14 mouse cellular contexts compared by ENCODE assay signal in the genomic region with DNA sequence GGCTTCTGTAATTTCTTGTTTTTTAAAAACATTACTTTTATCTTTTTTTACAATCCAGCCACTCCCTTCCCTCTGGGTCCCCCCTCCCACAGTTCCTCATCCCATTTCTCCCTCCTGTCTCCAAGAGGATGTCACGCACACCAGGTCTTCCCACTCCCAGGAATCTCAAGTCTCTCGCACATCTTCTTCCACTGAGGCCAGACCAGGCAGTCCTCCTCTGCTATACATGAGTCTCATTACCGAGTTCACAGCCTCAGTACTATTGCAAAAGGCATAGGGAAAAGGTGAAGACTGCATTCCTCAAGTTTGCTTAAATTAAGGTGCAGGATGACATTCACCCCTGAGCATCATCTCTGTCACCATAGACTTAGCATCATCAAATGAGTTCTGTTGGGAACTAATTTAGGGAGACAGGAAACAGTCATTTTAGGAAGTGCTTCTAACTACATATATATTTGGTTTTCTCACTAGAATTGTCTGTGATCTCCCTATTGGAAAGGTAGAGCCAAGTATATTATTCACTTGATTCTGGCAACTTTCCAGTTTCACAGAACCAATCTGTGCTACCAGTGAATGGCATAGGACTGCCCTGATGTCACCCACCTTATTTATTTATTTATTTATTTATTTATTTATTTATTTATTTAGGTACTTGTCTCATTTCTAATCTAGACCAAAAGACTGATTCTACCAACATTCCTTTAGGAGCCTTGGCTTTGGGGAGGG. TPM values are rescaled to one million over a fixed set of nuclear protein-coding genes. Genes with fewer than 3 reads are reported as not detected.
DNase-seq lines count a peak whose midpoint lies in the region; ATAC-seq and TF ChIP-seq lines count a peak whose summit lies in the region.
"Had no signal": no experiment of that assay in that cellular context is flagged by ENCODE, and none has a peak within 500 bp of the region (broad histone marks: within the 10 kb centered on the region; RNA-seq: fewer than 3 reads in every experiment).

No protein-coding gene starts in this region.

- peak overlapping the region; percentile 70 for H3K4me2 ChIP-seq in hindbrain, embryonic 14.5 days (replicated peaks)
- H3K4me2 ChIP-seq in hindbrain, embryonic 12.5 days (replicated peaks): no peak overlapping the region
- peak overlapping the region; percentile 98; the same call in 1 of the 2 replicates for H3K4me2 ChIP-seq in forebrain, postnatal 0 days (ENCODE audit: low read depth)

- no peak for TF ChIP-seq CTCF in E14TG2a.4 (conservative IDR thresholded peaks at IDR 0.05; ENCODE audit: low read length)
- TF ChIP-seq CTCF in forebrain, postnatal 0 days (IDR thresholded peaks at IDR 0.05; ENCODE audit: low read depth): no peak

- ATAC-seq in hindbrain, embryonic 14.5 days (ENCODE audit: low FRiP score): no peak
- ATAC-seq in hindbrain, embryonic 12.5 days (ENCODE audit: low FRiP score): no peak
- no peak for ATAC-seq in forebrain, postnatal 0 days
- no peak for ATAC-seq in erythroblast, adult 5-6 weeks (replicated peaks; ENCODE audit: low FRiP score, poor library complexity, severe bottlenecking)
- ATAC-seq: CD4-positive, CD25-positive, alpha-beta regulatory T cell, adult 4 months; liver, embryonic 12.5 days had no signal

- H3K27me3 ChIP-seq in hindbrain, embryonic 14.5 days (ENCODE audit: control insufficient read depth, insufficient read depth, low read length): peaks cover 12% of the 10 kb centered on the region
- H3K27me3 ChIP-seq in hindbrain, embryonic 12.5 days: peaks cover 38% of the 10 kb centered on the region
- peaks cover 26% of the 10 kb centered on the region for H3K27me3 ChIP-seq in E14TG2a.4 (ENCODE audit: insufficient read depth, low read length)
- 0 out of 2 replicates have a peak, but pooled peaks cover 3% of the 10 kb centered on the region for H3K27me3 ChIP-seq in forebrain, postnatal 0 days (ENCODE audit: insufficient read depth, low read length)

- WGBS in hindbrain, embryonic 14.5 days: 56% methylated on average over 3 of the region's 3 CpGs
- 55% methylated on average over 3 of the region's 3 CpGs for WGBS in hindbrain, embryonic 12.5 days
- 62% methylated on average over 3 of the region's 3 CpGs for WGBS in forebrain, postnatal 0 days

- no peak overlapping the region for H3K4me3 ChIP-seq in hindbrain, embryonic 14.5 days (replicated peaks; ENCODE audit: low read length)
- H3K4me3 ChIP-seq in hindbrain, embryonic 12.5 days: no peak overlapping the region
- peak overlapping the region; percentile 91; the same call in 1 of the 2 replicates for H3K4me3 ChIP-seq in E14TG2a.4 (replicated peaks; ENCODE audit: low read length)
- H3K4me3 ChIP-seq in forebrain, postnatal 0 days (ENCODE audit: low read depth, low read length): peak overlapping the region; percentile 12; the same call in 1 of the 2 replicates

- H3K9me3 ChIP-seq in hindbrain, embryonic 14.5 days (ENCODE audit: control insufficient read depth, low read length): no peaks in the 10 kb centered on the region
- no peaks in the 10 kb centered on the region for H3K9me3 ChIP-seq in hindbrain, embryonic 12.5 days (replicated peaks)
- peaks cover 6% of the 10 kb centered on the region; the same call in 1 of the 2 replicates for H3K9me3 ChIP-seq in E14TG2a.4 (ENCODE audit: low read length)
- no peaks in the 10 kb centered on the region for H3K9me3 ChIP-seq in forebrain, postnatal 0 days (ENCODE audit: low read length)
- H3K9me3 ChIP-seq: liver, embryonic 12.5 days; midbrain, embryonic 12.5 days had no signal

- peak; percentile 47 for DNase-seq in cerebellum, adult 11-12 months
- DNase-seq in cerebellum, postnatal 4 days (ENCODE audit: low spot score in 2 of 2): no peak
- DNase-seq in hindbrain, embryonic 14.5 days (ENCODE audit: low spot score): no peak
- no peak for DNase-seq in forebrain, postnatal 0 days
- no peak for DNase-seq in urinary bladder, postnatal 4 days (ENCODE audit: low spot score in 2 of 2)
- DNase-seq: heart, postnatal 36 days had no signal

- no peak overlapping the region for H3K9ac ChIP-seq in hindbrain, embryonic 14.5 days
- no peak overlapping the region for H3K9ac ChIP-seq in hindbrain, embryonic 12.5 days
- no peak overlapping the region; the same call in 1 of the 2 replicates for H3K9ac ChIP-seq in forebrain, postnatal 0 days
- H3K9ac ChIP-seq: liver, embryonic 12.5 days had no signal

- peaks cover 8% of the 10 kb centered on the region; the same call in 1 of the 2 replicates for H3K4me1 ChIP-seq in hindbrain, embryonic 14.5 days (replicated peaks; ENCODE audit: control insufficient read depth, insufficient read depth, low read length)
- peaks cover 4% of the 10 kb centered on the region; the same call in 1 of the 2 replicates for H3K4me1 ChIP-seq in hindbrain, embryonic 12.5 days
- peaks cover 69% of the 10 kb centered on the region for H3K4me1 ChIP-seq in E14TG2a.4 (replicated peaks; ENCODE audit: low read depth, low read length)
- 0 out of 2 replicates have a peak, but pooled peaks cover 4% of the 10 kb centered on the region for H3K4me1 ChIP-seq in forebrain, postnatal 0 days (ENCODE audit: insufficient read depth)
- H3K4me1 ChIP-seq: liver, embryonic 12.5 days had no signal

- no peak overlapping the region for H3K27ac ChIP-seq in hindbrain, embryonic 14.5 days
- H3K27ac ChIP-seq in hindbrain, embryonic 12.5 days: no peak overlapping the region
- H3K27ac ChIP-seq in forebrain, postnatal 0 days (ENCODE audit: low read depth, low read length): no peak overlapping the region
- H3K27ac ChIP-seq: liver, embryonic 12.5 days; macrophage; midbrain, embryonic 12.5 days had no signal

- no peaks in the 10 kb centered on the region for H3K36me3 ChIP-seq in hindbrain, embryonic 14.5 days (replicated peaks; ENCODE audit: control insufficient read depth, insufficient read depth)
- H3K36me3 ChIP-seq in hindbrain, embryonic 12.5 days: no peaks in the 10 kb centered on the region
- H3K36me3 ChIP-seq in E14TG2a.4 (ENCODE audit: insufficient read depth, low read length): peaks cover 4% of the 10 kb centered on the region; the same call in 1 of the 2 replicates
- H3K36me3 ChIP-seq in forebrain, postnatal 0 days (ENCODE audit: insufficient read depth): no peaks in the 10 kb centered on the region
- H3K36me3 ChIP-seq: liver, embryonic 12.5 days; midbrain, embryonic 12.5 days had no signal

RNA-seq across cellular contexts. Expression of a gene that starts 1.9 kb away (rescaled TPM):
- 97.4 and 119 TPM in 2 replicates for polyA plus RNA-seq in hindbrain, embryonic 14.5 days (2014; fragmentation: Nextera tagmentation; extraction: Ambion mirVana)
- polyA plus RNA-seq in hindbrain, embryonic 12.5 days (2016; fragmentation: Nextera tagmentation; extraction: Ambion mirVana): 22.4 and 24.0 TPM in 2 replicates
- total RNA-seq in forebrain, postnatal 0 days (2014; rRNA removed): 29.3 and 31.9 TPM in 2 replicates
- polyA plus RNA-seq in forebrain, postnatal 0 days (2015; fragmentation: Nextera tagmentation; extraction: Ambion mirVana): 122 and 123 TPM in 2 replicates
- not detected in 2 replicates for total RNA-seq in erythroblast, adult 5-6 weeks (2015; ENCODE audit: low replicate concordance)
- not detected in 2 replicates for total RNA-seq in erythroblast, adult 5-6 weeks (2017; ENCODE audit: low replicate concordance)
- total RNA-seq: MEL had no signal
- polyA plus RNA-seq: CD4-positive, CD25-positive, alpha-beta regulatory T cell, adult 4 months; macrophage had no signal

Comparison
In these comparisons a context has a peak if more than half of its experiments do, and no peak if none do; other contexts are left out.
1. H3K4me3 ChIP-seq: peak in E14TG2a.4 (single experiment) and forebrain, postnatal 0 days (single experiment); none in hindbrain, embryonic 14.5 days (single experiment) and hindbrain, embryonic 12.5 days (single experiment).